Mouse (Mus musculus): Measurements from ENCODE around the gene Cga.

Gene Cga

DNA sequence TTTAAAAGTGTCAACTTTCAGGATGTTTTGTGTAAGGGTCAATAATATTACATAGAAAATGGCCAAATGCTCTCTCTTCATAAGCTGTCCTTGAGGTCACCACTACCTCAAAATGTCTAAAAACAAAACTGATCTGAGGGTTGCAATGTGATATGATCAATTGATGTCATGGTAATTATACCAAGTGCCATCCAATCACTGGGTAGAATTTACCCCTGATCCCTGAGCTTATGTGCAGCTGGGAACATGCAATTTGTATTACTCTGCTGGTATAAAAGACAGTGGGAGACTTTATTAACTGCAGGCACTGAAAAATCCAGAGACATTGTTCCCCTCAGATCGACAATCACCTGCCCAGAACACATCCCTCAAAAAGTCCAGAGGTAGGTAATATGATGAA, at the start of gene Cga:
TSS of gene Cga (plus strand) at position 301 of the 400 bp plus-strand sequence.
- no peak for DNase-seq (ENCODE audit: low spot score)

DNA sequence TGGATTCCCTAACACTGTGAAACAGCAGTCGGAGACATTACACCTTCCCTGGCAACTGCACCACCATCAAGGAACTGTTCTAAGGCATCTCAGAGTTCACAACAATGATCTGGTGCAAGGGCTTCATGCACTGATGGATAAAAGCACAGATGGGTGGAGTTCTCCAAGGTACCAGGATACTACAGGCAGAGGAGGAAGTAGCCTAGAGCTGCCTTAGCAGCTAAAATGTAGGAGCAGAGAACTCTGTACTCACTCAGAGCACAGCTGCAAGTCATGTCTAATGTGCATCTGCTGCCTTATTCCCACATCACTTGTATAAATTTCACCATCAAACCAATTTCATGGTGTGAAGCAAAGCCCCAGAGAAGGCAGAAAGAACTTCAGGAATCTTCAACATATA, 49.7 kb upstream of the Cga start:
- no peak for DNase-seq (ENCODE audit: low spot score)

DNA sequence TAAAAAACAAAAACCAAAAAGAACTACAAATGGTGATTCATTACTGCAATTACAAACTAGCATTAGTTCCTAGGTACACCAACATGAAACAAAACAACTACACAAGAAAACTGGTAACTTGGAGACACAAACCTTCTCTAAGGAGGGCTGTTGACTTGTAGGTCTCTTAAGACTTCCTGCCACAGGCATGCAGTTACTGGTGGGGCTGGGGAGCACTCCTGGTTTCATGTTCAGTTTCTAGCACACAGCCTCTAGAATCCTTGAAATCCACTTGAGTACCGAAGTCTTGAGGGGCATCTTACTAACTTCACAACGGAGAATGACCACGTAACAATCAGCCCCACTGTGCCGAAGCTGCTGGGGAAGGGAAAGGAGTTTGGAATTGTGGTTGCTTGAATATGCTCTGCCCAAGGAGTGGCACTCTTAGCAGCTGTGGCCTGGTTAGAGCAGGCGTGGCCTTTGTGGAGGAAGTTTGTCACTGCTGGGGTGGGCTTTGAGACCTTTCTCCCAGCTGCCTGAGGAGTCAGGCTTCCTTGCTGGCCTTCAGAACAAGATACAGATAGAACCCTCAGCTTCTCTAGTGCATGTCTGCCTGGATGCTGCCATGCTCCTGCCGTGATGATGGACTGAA, 45.8 kb upstream of the Cga start:
- no peak for DNase-seq (ENCODE audit: low spot score)

DNA sequence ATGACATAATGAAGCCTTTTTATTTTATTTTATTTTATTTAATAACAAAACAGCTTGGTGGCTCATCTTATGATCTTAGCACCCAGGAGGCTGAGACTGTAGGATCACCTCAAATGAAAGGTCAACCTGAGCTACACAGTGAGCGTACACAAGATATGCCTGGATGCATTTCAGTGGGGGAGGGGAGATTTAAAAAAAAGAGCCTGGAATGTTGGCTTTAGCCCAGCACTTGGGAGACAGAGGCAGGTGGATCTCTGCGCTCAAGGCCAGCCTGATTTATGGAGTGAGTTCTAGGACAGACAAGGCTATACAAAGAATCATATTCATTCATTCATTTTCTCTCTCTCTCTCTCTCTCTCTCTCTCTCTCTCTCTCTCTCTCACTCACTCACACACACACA, 43.4 kb upstream of the Cga start:
- DNase-seq (ENCODE audit: low spot score) = no peak

DNA sequence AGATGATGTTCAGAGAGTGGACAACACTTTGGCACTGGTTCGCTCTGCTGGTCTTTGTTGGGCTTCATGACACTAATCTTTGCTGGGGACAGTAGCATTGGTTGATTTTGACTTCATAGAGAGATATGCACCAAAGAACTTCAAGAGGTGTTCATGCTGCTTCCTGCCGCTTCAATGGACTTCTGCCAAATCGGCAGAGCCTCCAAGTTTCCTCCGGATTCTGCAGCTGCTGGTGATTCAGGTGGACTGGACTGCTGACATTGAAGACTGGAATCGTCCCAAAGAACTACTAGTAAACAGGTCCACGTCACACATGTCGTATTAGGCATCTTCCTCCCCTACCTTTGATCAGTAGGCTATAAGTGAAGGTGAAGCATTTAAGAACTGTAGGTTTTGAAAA, 41.5 kb upstream of the Cga start:
- DNase-seq (ENCODE audit: low spot score) = no peak

DNA sequence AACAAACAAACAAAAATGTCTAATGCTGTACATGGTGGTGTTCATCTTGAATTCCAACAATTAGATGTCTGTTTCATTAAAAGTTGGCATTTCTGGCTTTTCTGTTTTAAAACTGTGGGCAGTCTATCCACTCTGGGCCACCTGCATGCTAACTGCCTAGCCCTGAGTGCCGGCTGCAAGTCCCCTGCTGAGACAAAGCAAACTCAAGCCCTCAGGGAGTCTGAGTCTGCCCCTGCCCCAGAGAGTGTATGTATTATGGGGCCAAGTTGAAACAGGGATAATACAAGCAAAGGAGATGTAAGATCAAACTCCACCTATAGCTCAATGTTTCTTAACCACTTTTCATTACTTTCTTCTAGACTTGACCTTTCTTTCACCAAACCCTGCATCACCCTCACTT, 37.6 kb upstream of the Cga start:
- DNase-seq (ENCODE audit: low spot score) = no peak

DNA sequence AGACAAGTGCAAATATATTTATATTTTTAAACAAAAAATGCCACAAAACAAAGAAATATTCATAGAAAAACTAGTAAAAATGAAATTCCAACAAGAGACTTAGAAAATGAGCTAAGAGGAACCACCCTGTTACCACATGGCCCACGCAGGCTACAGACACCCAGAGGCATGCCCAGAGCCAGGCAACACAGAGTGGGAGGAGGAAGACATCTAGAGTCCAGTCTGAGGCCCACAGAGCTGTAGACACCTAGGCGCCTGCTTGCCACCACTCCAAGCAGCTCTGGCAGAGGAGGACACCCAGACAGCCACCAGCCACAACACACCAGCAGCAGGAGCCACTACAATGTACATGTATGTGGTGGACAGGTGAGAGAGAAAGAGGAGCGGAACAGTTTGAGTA, 34.7 kb upstream of the Cga start:
- no peak for DNase-seq (ENCODE audit: low spot score)

DNA sequence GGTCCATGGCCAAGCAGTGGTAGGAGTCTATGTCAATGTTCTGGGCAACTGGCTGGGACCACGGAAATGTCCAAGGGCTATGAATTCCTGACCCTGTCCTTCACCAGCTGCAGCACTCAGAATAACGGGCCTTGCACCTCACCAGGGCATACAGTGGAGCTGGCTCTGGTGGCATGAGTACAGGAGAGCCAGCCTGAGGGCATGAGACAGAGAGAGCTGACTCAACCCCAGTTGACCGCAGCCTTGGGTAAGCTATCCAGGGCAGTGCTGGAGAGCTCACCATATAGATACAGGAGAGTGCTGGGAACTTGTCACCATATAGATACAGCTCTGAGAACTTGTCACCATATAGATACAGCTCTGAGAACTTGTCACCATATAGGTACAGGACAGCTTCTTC, 34.2 kb upstream of the Cga start:
- DNase-seq (ENCODE audit: low spot score) = no peak

DNA sequence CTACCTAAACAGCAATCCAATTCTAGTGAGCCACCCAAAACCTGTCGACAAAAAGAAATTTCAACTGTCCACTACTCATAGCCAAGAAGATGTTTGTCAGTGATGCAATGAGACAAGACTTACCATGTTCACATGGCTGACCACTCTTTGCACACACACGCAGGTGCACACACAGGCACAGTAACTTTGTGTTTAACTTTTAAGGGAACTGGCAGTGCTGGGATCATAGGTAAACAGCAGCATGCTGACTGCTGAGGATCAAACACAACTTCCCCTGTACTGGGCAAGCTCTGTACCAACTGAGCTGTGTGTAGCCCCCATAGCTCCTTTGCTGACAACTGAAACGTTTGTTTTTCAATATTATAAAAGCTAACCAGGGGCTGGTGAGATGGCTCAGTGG, 32.1 kb upstream of the Cga start:
- DNase-seq (ENCODE audit: low spot score) = no peak

DNA sequence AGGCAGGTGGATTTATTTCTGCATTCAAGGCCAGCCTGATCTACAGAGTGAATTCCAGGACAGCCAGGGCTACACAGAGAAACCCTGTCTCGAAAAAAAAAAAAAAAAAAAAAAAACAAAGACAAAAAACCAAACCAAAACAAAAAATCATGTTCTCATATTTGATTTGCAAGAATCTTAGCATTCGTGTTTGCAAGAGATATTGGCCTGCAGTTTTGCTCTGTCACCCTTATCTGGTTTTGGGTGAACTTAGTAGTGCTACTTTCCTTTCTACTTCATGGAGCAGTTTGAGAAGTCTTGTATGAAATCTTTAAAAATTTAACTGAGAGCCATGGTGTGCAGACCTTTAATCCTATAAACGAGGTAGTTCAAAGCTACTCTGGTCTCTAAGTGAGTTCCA, 23.8 kb upstream of the Cga start:
- DNase-seq (ENCODE audit: low spot score) = no peak

DNA sequence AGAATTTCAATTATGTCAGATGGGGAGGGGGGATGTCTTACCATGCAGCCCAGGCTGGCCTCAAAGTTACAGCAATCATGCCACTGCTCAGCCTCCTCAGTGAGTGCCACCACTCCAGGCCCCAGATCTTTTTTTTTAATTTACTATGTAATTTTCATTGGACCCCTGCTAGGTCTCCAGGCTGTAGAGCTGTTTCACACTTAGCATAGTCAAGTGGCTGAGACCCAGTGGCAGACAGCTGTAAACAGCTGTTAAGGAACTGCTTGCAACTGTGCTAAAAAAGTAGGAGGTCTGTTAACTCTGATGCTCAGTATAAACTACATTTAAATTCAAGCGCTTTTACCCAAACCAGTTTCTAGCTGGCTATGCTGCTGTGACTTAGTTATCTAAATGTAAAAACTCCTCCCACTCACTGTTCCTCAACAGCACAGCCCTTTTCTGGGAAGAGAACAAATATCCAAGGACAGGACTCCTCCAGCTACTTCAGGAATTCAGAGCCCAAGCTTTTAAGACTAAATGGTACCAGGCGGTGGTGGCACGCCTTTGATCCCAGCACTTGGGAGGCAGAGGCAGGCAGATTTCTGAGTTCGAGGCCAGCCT, 20.6 kb upstream of the Cga start:
- DNase-seq (ENCODE audit: low spot score) = no peak

DNA sequence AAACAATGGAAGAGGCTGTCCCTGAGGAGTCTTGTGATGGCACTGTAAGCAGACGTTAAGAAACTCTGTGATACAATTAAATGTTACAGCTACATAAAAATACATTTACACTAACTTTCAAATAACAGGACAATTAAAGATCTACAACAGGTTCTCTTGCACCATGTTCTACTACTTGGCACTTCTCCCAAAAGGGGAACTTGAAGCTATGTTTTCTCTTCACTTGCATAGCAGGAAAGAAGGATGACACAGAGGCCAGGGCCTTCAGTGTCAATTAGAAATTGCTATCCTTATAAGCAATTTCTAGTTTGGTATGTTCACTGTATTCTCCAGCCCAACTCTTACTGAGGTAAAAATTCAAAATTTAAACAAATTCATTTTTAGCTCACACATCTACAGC, 19.3 kb upstream of the Cga start:
- DNase-seq (ENCODE audit: low spot score) = no peak

DNA sequence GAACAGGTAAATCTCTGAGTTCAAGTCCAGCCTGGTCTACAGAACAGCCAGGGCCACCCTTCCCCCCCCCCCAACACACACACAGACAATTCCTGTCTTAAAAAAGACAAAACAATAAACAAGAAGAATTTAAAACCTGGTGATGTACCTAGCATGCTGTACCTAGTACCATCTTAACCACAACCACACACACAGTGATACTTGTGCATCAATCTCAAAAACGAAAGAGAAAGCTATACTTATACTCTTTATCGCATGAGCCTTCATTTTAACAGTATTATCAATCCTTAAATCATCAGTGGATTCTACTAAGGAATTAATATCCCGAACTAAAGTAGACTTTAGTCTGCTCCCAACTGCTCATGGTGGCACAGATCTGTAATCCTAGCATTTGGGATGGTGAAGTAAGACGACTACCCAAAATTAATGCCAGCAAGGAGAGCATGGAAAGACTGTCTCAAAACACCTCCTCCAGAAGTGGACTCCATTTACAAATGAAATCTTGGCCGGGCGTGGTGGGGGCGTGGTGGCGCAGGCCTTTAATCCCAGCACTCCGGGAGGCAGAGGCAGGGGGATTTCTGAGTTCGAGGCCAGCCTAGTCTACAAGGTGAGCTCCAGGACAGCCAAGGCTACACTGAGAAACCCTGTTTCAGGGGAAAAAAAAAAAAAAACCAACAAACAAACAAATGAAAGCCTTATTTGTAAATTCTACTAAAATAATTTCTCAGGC, 12.5 kb upstream of the Cga start:
- DNase-seq (ENCODE audit: low spot score) = no peak

DNA sequence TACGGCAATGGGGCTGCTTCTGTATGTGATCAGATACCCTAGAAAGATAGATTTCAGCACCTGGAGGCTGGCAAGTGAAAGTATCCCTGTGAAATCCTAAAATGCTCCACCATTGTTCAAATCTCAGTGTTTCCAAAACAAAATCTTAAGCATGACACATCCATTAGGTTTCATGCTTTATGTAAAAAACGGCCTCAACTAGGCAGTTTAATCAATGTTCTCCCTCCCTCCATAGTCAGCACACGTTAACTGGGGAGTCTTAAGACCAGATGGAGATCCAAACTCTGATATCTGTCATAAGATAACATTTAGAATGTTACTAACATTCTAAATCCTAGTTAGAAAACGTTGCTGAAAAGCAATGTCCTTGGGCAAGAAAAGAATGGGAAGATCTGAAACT, 11.7 kb upstream of the Cga start:
- DNase-seq (ENCODE audit: low spot score) = no peak

DNA sequence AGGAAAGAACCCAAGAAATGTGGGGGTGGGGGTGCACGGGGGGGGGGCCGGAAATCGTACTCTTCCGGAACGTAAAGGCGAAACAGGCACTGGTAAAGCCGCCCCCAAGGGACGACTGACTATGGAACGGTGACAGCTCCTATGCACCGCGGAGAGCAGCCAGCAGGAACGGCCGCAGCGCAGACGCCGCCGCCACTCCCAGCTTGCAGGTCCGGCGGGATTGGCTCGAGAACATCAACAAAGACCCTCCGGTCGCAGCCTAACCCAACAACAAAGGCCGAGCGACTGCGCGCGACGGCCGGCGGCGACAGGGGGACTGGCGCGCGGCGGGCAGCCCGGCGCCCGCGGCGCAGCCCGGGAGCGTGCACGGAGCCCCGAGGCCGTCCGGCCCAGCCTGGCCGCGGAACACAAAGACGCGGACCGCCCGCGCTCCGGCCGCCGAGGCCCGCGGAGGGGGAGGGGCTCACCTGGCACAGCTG, 11.2 kb upstream of the Cga start:
- peak; percentile 36 for DNase-seq (ENCODE audit: low spot score)

DNA sequence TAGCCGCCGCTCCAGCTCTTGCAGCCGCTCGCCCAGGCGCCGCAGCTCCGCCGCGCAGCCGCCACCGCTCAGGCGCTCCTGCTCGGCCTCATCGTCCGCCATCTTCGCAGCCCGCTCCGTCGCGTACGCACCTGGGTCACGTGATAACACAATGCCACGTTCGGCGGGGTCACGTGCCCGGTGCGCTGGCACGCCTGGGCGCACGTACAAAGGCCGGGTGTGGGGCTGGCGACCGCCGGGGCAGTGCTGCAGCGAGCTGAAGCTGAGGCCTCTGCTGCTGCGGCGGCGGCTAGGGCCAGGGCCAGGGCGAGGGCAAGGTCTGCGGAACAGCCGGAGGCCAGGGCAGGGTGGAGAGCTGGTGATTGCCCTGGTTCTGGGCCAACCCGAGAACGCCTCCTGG, 10.8 kb upstream of the Cga start, which contains the start of gene Zfp292:
TSS of gene Zfp292 (minus strand) at position 143 of the 400 bp plus-strand sequence.
- peak; percentile 95 for DNase-seq (ENCODE audit: low spot score)

DNA sequence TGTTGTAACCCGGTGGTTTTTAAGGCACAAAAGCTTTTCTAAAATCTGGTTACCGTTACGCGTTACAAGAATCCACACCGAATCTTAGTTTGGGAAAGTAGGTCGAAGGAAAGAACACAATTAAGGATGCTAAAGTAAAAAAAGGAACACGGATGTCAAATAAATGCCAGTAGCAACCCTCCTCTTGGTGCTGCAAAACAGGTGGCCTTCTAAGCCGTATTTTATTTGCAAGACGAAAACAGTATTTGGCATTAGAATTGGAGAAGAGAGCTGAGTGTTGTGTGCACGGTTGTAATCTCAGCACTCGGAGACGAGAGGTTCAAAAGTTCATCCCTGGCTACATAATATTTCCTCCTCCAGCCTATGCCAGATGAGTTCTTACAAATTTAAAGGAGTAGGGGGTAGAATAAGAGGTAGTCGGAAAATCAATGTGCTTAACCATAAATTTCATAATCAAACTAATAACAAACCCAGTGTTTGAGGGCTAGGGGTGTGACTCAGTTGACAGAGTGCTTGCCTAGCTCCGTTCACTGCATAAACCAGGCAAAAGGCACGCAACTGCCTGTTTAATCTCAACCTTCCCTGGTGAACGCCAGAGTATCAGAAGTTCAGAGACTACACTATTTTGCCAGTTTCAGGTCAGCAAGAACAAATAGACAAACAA, 10.1 kb upstream of the Cga start:
- no peak for DNase-seq (ENCODE audit: low spot score)

DNA sequence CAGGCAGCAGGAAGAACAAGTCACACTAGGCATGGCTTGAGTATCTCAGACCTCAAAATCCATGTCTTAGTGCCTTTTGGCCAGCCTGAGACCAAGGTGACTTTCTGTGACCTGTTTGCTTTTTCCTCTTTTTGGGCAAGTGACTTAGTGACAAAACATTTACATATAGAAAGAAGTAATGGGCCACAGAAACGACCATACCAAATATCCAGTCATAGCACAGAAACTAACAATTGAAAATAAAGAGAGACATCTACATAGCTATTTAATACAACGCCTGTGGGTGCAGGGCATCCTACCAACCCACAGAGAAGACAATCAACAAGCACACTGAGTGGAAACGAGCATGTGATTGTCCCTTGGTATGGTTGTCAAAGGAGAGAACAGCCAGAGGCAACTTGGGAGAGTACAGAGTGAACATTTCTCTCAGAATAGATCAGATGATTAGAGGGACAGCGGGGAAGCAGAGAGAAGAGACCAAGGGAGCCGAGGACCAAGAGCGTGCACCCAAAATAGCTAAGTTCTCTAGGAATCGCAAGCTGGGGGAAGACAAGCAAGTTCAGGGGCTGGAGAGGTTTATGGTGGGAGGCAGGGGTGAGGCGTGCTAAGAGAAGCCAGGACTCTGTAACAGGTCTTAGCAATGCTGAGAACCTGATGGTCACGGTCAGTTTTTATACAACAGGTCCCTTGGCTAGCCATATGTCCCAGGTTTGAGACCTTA, 7.8 kb upstream of the Cga start:
- no peak for DNase-seq (ENCODE audit: low spot score)

DNA sequence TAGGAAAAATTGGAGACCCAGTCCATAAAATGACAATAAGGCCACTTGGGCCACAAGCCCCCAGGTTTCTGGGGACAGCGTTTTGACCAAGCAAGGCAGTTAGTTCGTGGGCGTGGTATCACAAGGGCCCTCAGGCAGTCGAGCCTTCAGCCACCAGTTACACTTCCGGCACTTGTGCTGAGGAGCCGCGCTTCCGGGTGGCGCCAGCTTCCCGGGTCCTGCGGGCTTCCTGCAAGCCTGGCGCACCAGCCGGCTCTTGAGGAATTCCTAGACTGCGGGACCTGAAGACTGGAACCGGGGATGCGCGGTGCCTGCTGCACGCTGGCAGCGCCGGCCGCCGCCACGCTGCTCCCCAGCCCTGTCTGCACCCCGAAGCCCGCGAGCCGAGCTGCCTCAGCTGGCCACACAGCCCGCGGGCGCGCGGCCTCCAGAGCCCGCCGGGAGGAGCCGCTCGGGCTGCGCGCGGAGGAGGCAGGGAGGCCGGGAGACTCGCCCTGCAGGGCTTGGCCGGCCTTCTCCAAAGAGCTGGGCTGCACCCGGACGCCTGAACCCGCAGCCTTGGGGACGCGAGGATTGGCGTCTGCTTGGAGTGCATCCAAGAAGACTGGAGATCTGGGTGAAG, 7.0 kb upstream of the Cga start:
- DNase-seq (ENCODE audit: low spot score) = peak; percentile 91

DNA sequence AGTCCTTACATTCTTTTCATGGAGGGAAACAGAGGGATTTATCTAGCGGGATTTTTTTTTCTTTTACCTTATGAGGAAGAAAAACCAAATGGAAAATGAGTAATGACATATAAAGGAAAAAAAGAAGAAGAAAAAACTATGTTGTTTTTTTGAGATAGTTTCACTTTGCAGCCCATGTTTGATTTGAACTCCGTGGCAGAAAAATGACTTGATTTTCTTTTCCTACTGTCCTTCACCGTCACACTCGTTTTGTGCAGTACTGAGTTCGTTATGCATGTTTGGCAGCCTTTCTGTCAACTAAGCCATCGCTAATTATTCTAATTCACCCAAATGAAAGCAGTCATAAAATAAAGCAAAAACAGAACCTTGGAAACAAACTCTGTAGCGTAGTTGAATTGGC, 6.3 kb upstream of the Cga start:
- no peak for DNase-seq (ENCODE audit: low spot score)

DNA sequence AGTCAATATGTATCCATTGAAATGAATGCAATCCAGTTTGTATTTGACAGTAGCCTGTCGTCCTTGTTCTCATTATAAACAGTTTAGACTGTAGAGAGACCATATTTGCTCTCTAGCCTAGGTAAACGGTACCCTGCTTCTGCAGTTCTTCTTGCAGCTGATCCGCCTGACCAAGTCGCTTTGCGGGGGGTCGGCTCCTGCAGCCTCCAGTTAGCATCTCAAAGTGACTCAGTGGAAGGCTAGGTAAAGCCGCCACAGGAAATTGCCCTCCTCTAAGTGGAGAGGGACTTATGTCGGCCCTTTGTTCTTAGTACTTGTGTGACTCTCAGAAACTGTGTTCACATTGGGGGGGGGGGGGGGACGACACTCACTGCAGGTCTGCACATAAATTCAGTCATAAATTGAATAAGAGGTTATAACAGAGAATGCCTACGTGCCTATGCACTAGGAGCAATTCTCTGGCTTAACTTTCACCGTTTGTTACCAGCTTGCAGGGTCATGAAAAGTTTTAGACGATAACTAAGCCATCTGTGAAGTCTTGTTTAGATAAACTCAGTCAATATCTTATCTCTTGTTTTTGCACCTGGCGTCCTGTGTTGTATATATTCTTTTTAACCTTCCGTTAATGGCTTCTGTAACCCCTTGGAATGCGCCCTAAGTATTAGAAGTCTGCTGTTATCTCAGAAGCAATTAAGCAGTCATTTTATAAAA, 4.3 kb upstream of the Cga start:
- no peak for DNase-seq (ENCODE audit: low spot score)

Data from lung, postnatal 25 days (tissue).